ENCODE assay signal across 7 mouse cellular contexts in the genomic region with DNA sequence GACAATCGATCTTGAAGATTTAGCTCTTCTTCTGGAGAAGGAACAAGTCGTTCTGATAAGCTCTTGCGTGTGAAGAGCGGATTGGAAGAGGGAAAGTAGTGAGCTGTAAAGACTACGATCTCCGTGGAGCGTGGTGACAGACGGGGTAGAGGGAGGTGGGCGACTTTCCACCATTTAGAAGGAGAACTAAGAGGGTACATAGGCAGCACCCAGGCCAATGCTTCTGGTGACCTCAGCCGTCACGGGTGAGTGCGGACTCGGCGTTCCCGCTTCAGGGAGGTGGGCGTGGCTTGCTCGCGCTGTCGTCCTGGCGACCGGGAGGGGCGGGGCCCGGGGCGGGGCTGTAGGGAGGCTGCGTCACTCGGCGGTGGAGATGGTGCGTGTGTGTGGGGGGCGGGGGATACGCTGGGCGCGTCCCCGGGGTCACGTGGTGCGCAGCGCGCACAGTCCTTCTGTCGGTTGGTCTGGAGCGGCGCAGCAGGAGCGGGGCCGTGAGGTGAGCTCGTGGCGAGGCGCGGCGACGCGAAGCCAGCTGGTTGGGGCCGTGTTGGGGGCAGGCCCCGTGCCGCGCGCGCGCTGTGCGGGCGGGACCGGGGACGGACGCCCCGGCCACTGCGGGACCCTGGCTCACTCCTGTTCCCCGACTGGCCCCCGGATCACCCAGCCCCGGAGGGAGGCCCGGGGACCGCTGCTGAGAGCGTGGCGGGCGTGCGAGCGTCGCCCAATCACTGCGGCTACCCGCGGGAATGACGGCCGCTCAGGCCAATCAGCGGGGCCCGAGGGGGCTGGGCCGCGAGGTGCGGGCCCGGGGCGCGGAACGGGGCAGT. TPM values are rescaled to one million over a fixed set of nuclear protein-coding genes. Genes with fewer than 3 reads are reported as not detected.
DNase-seq lines count a peak whose midpoint lies in the region; ATAC-seq and TF ChIP-seq lines count a peak whose summit lies in the region.

Phf20 (plus strand) TSS at position 165 of the 827 bp plus-strand sequence.

- WGBS in intestine, postnatal 0 days: under 1% methylated on average over 63 of the region's 88 CpGs
- under 1% methylated on average over 88 of the region's 88 CpGs for WGBS in limb, embryonic 10.5 days
- under 1% methylated on average over 46 of the region's 88 CpGs for WGBS in midbrain, embryonic 13.5 days

- peak within 1 kb of the TSS; percentile 65 for H3K9ac ChIP-seq in intestine, postnatal 0 days (ENCODE audit: low read depth, low read length)
- H3K9ac ChIP-seq in midbrain, embryonic 13.5 days (replicated peaks): peak within 1 kb of the TSS; percentile 90

- TF ChIP-seq CTCF in intestine, postnatal 0 days (IDR thresholded peaks at IDR 0.05; ENCODE audit: low read depth): peak; percentile 23; the same call in 1 of the 2 replicates

- H3K4me3 ChIP-seq in intestine, postnatal 0 days (ENCODE audit: low read depth, low read length): peak within 1 kb of the TSS; percentile 58
- H3K4me3 ChIP-seq in limb, embryonic 10.5 days: peak within 1 kb of the TSS; percentile 84
- H3K4me3 ChIP-seq in midbrain, embryonic 13.5 days (replicated peaks): peak within 1 kb of the TSS; percentile 69

- no peaks in the 10 kb centered on the region for H3K36me3 ChIP-seq in intestine, postnatal 0 days (ENCODE audit: control insufficient read depth, insufficient read depth)
- H3K36me3 ChIP-seq in limb, embryonic 10.5 days: peaks cover 20% of the 10 kb centered on the region
- H3K36me3 ChIP-seq in midbrain, embryonic 13.5 days: peaks cover 11% of the 10 kb centered on the region

- ATAC-seq in intestine, postnatal 0 days: peak; percentile 99
- ATAC-seq in midbrain, embryonic 13.5 days: peak; percentile 97

- H3K4me1 ChIP-seq in intestine, postnatal 0 days (replicated peaks; ENCODE audit: control insufficient read depth, insufficient read depth, low read length): no peaks in the 10 kb centered on the region
- H3K4me1 ChIP-seq in limb, embryonic 10.5 days: peaks cover 40% of the 10 kb centered on the region
- peaks cover 33% of the 10 kb centered on the region for H3K4me1 ChIP-seq in midbrain, embryonic 13.5 days (replicated peaks)

- peak; percentile 97 for DNase-seq in adrenal gland, adult 8-10 months
- peak; percentile 100 for DNase-seq in embryo, embryonic 9.5 days (ENCODE audit: extremely low spot score)
- no peak for DNase-seq in gonadal fat pad, adult 2 months (ENCODE audit: low read depth)
- peak; percentile 100 for DNase-seq in limb, embryonic 10.5 days (ENCODE audit: low spot score)
- peak; percentile 98 for DNase-seq in spleen, adult 12 weeks (ENCODE audit: low spot score)

- no peaks in the 10 kb centered on the region for H3K9me3 ChIP-seq in intestine, postnatal 0 days (ENCODE audit: control insufficient read depth)
- H3K9me3 ChIP-seq in limb, embryonic 10.5 days (replicated peaks): no peaks in the 10 kb centered on the region
- H3K9me3 ChIP-seq in midbrain, embryonic 13.5 days: no peaks in the 10 kb centered on the region

- H3K27ac ChIP-seq in intestine, postnatal 0 days (ENCODE audit: low read depth, low read length): peak within 1 kb of the TSS; percentile 94
- H3K27ac ChIP-seq in limb, embryonic 10.5 days: peak within 1 kb of the TSS; percentile 98
- H3K27ac ChIP-seq in midbrain, embryonic 13.5 days: peak within 1 kb of the TSS; percentile 98

- H3K4me2 ChIP-seq in intestine, postnatal 0 days (replicated peaks; ENCODE audit: low read depth): peak within 1 kb of the TSS; percentile 88
- peak within 1 kb of the TSS; percentile 73 for H3K4me2 ChIP-seq in midbrain, embryonic 13.5 days (replicated peaks)

- no peaks in the 10 kb centered on the region for H3K27me3 ChIP-seq in intestine, postnatal 0 days (replicated peaks; ENCODE audit: control insufficient read depth, insufficient read depth, low read length)
- H3K27me3 ChIP-seq in limb, embryonic 10.5 days (ENCODE audit: low read depth, poor library complexity, severe bottlenecking): no peaks in the 10 kb centered on the region
- no peaks in the 10 kb centered on the region for H3K27me3 ChIP-seq in midbrain, embryonic 13.5 days

RNA-seq across cellular contexts. Expression of gene Phf20, which starts in this region (rescaled TPM):
- 10 to 100 TPM; 44.2 to 79.9 (median 57.6) TPM for total RNA-seq in adrenal gland, adult 8-10 months (2022)
- 21.2 and 22.0 TPM in 2 replicates for polyA plus RNA-seq in gonadal fat pad, adult 2 months (2012; rRNA removed)
- 20.9 and 24.2 TPM in 2 replicates for polyA plus RNA-seq in intestine, postnatal 0 days (2015; fragmentation: Nextera tagmentation; extraction: Ambion mirVana)
- 68.1 and 75.5 TPM in 2 replicates for polyA plus RNA-seq in limb, embryonic 10.5 days (2016; fragmentation: Nextera tagmentation; extraction: Ambion mirVana)
- polyA plus RNA-seq in midbrain, embryonic 13.5 days (2015; fragmentation: Nextera tagmentation; extraction: Ambion mirVana): 111 and 124 TPM in 2 replicates
